Mouse (Mus musculus) brain, embryonic 14.5 days (tissue): ENCODE results near the gene Vwa7.

Source experiments
- CTCF ChIP-seq: fragments of 200-500 bp; IDR thresholded peaks from 2 replicates; pipeline ENCODE4 v1.5.1; 2012; ENCODE audit warnings: inconsistent platforms, mild to moderate bottlenecking, moderate library complexity, borderline replicate concordance; ENCODE audit not compliant: insufficient read depth, insufficient read length; ENCODE audit errors: extremely low read depth
- POLR2A ChIP-seq: fragments of 200-500 bp; IDR thresholded peaks from 2 replicates; pipeline ENCODE4 v1.6.1; 2012; ENCODE audit warnings: mild to moderate bottlenecking, inconsistent platforms, borderline replicate concordance; ENCODE audit not compliant: poor library complexity, insufficient read depth, insufficient read length, severe bottlenecking; ENCODE audit errors: extremely low read depth

GRCm38 (mm10) chr17:35021842-35022477, 5.6 kb downstream of the Vwa7 start:
- no peak for TF ChIP-seq CTCF
- no peak for TF ChIP-seq POLR2A
